Mouse (Mus musculus): Measurements from ENCODE around the gene Emp1.

Emp1 gene

DNA sequence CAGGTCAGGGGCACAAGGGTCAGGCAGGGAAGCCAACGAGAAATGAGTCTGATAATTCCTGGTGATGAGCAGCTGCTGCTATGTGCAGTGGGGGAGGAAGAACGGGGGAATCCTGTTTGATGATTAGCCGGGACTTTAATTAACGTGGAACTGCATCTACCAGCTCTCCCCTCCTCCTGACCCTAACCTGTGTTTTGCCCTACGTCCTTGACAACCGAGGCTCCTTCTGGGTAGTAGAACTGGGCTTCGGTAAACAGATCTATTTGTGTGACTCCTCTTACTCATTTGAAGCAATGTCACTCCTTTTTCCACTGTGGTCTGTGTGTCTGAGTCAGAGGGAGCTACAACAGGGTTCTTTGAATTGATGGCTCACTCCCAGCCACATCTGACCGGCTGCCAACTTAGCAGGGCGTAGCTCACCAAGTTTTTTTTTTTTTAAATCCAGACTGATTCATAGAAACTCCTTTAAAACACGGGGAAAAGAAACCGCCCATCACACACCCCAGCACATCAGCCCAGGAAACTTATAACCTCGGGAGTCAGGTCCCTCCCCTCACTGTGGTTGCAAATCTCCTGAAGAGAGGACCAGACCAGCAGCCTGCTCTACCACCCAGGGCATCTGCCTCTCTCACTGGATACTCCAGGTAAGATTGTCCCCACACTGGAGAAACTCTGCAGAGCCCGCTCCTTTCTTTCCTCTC lies at the start of gene Emp1:
Gene Emp1 (plus strand): TSS at position 87 of the 701 bp plus-strand sequence.
- peak; percentile 26 for DNase-seq (ENCODE audit: low spot score)

DNA sequence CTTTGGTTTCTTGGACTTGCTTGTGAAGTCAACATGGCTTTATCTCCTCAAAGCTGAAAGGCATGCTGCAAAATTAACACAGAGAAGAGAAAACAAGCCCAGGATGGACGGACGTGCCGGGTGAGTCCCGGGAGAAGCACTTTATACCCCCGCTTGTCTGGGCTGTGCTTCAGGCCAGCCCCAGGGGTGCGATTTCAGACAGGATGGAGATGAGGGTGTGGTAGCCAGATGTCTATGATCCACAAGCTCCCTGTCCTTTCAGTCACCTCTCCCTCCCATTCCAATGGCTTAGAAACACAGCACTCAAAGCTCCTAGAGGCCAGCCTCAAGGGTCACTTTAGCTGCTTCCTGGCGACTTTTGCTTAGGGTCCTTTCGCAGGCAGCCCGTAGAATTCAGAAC lies 48.4 kb upstream of the Emp1 start:
- DNase-seq (ENCODE audit: low spot score) = no peak

DNA sequence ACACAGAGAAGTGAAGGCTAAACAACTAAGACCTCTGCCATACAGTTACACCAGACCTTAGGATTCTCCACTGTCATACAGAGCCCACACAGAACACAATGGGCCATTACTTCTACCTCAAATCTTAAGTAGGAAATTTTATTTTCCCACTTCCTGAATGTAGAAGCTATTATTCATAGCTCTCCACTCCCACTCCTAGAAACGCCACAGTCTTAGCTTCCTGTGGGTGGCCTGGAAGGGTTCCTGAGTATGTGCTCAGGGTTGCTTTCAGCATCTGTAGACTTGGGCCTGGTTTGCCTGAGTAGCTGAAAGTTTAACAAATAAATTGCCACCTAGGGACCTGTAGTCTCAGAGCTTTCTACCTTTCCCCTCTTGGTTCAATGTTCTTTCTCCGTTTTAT lies 46.2 kb upstream of the Emp1 start:
- no peak for DNase-seq (ENCODE audit: low spot score)

DNA sequence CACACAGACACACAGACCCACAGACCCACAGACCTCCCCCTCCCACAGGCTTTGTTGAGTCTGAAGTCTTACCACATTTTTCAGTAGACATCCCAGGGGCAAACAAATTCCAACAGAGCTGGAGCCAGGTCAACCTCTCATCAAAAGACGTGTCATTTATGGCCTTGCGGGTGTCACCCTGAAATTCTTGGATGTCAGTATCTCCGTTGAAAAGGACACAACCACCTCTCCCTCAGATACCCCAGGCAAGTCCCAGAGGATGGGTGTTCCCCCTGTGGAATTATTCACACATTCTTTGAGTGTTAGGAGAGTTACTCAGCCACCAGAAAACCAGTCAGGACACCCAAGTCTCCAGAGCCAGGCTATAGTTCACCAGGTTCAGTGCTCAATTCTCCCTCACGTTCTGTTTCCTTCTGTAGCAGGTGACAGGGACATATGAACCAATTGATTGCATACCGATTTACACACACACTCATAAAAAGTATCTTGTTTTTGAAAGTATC lies 42.9 kb upstream of the Emp1 start:
- no peak for DNase-seq (ENCODE audit: low spot score)

DNA sequence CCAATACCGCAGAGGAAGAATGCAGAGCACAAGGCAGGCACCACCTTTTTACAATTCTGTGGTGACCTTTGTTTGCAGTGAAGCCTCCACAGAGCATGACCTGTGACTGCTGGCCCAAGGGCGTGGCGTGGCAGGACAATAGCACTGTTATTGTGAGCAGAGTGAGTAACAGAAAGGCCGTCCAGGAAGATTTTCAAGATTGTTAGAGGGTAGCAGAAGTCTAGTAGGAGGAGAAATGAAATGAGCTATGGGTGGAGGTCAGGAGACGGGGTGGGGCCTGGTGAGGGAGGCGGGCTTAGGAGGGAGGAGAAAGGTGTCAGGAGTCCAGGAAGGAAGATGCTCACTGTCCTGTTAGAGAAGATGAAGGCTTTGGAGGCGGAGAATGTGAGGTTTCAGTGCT lies 39.6 kb upstream of the Emp1 start:
- DNase-seq (ENCODE audit: low spot score) = peak; percentile 10

DNA sequence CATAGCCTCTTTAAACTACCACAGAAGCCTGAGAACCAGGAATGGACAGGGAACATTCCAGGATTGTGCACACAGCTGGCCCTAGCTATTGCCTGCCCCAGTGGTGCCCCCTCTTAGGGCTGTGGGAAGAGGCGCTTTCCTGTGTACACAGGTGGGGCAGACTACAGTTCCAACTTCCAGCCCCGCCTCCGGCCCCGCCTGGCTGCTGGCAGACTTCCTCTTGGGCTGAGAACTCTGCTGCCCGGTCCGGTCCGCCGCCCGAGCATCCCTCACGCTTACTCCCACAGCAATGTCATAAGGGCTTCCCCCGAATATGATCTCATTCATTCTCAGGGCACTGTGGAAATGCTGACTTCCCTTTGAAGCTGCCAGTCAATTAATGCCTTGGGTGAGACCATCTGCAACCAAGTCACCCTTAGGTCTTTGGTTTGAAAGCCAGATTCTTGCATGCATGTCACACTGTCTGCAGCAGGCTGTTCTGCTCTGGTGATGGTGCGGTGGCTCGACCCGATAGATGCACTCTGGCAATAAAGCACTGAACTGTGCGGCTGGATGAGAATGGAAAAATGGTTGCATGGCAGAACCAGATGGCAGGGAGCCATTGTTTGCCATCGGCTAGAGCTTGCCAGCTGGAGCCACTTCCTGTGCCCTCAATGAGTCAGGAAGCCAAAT lies 38.9 kb upstream of the Emp1 start:
- no peak for DNase-seq (ENCODE audit: low spot score)

DNA sequence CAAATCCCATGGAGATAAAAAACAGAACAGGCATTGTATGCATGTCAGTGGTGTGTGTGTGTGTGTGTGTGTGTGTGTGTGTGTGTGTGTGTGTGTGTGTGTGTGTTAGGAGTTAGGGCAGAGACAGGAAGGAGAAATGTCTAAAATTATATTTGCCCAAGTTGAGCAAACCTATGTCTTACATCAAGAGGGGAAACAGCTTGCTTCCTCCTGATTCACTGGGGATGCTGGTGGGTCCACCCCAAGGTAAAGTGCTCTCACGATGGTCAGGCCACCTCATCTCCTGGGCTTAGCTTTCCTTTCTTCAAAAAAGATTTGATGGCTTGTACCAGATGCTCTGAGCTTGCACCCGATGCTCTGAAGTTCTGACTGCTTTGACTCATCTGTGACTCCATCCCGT lies 38.2 kb upstream of the Emp1 start:
- DNase-seq (ENCODE audit: low spot score) = no peak

DNA sequence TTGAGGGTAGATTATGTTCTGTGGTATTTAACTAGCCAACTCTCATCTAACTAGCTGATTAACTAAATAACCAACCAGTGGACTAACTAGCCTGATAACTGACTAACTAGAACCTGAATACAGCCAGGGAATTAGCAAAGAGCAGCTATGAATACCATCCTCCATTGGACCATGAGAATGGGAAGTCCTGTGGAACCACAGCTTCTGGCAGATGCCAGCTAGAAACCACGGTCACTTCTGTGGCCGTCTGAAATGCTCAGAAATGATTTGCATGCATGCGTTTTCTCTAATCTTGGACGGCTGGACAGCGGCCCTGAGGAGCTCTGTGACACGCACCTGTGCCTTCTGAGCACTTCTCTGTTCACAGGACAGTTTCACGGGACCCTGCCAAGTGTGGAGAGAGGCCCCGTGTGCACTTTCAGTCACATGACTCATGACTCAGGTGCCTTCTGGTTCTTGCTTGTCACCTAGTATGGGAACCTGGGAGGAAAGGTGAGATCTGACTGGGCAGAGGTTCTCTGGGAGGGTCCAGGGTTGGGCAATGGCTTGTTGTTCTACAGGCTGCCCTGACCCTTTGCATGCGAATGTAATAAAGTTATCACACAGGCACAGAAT lies 37.6 kb upstream of the Emp1 start:
- DNase-seq (ENCODE audit: low spot score) = no peak

DNA sequence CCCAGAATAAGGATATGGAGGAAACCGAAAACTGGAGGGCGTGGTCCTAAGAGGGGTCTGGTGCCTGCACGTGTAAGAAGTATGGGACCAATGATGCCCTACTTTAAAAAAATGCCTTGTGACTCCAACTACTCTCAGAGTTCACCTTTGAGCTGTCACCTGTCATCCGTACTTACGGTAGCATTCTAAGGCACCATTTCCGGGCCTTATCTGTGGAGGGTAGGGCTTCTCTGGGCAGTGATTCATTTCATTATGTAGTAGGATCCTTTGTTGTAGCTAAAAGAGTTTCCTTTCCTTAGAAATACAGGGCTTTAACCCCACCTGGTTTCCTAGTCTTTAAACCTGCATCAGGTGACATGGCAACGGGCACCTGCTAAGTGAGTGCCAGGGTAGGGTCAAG lies 35.5 kb upstream of the Emp1 start:
- no peak for DNase-seq (ENCODE audit: low spot score)

DNA sequence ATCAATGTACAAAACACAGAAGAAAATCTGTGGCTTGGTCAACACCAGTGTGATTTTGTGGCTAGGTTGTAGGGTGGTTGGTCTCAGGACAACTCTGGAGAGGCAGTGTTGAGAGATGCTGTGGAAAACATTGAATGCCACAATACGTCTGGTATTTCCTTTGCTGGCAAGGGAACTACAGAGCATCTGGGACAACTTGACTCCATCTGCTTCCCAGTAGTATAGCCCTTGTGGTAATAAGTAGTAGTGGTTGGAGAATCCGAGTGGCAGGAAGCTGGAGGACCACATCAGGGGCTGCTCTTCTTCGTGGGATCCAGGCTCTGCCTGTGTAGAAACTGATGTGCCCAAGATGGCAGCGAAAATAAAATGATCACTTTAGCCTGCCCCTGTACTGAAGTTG lies 30.4 kb upstream of the Emp1 start:
- DNase-seq (ENCODE audit: low spot score) = no peak

DNA sequence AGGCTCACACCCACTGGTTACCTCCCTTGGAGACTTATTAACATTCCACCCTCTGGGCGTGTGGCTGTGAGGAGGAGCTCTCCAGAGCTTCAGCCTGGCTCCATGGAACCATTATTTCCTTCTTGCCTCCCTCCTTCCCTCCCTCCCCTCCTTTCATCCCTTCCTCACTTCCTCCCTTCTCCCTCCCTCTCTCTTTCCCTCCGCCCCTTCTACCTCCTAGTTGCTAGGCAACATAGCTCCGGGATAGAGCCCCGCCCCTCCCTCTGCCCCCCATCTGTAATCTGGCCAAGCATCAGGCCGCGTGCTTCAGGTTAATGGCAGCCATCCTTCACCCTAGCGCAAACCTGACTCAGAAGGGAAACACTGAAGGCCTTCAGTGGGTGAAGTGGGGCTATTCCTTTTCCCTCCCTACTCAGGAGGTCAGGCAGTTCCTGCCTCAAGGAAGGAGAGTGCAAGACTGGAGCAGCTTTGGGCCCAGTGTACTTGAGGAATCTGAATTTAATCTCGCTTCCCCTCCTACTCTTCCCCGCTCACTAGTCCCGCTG lies 29.5 kb upstream of the Emp1 start:
- peak; percentile 60 for DNase-seq (ENCODE audit: low spot score)

DNA sequence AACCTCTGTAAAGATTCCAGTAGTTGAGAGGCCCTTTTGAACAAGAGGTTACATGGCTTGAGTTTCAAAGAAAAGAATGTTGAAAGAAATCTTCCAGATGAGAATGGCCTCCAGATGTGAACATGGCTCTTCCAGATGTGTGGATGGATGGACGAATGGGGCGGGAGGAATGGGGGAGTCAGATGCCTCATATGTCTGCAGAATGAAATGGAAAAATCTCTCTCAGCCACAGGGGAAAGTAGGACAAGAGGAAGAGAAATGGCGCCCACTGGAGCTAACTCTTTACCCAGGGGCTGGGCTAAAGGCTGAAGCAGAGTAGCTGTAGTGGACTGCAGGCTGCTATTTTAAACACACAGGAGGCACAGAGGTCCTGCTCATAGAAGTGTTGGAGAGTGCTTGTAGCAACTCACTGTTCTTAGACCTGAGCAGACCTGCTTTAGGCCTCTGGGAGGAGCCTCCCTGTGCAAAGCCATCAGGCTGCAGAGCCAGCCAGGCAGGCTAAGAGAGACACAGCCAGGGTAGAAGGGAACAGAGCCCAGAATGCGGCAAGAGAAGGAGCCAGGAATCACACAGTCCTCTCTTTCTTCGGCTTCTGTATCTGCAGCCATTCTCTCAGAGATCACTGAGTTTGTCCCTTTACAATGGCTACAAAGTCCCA lies 28.2 kb upstream of the Emp1 start:
- no peak for DNase-seq (ENCODE audit: low spot score)

DNA sequence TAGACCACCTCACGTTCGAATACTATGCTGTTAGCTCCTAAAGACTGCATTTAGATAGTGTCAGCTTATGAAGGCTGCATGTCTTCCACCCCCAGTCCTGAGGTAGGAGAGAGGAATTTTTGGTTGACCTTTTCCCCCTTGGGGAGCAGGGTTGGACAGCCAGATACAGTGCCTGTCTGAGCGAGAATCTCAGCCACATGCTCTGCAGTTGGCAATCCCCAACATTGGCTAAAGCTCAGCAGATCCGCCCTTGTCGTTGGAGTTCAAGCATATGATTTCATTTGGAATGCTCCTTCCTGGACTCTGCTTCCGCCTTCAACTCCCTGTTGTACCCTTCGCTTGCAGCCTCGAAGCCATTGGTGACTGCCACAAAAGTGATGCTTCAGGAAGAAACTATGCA lies 26.0 kb upstream of the Emp1 start:
- no peak for DNase-seq (ENCODE audit: low spot score)

DNA sequence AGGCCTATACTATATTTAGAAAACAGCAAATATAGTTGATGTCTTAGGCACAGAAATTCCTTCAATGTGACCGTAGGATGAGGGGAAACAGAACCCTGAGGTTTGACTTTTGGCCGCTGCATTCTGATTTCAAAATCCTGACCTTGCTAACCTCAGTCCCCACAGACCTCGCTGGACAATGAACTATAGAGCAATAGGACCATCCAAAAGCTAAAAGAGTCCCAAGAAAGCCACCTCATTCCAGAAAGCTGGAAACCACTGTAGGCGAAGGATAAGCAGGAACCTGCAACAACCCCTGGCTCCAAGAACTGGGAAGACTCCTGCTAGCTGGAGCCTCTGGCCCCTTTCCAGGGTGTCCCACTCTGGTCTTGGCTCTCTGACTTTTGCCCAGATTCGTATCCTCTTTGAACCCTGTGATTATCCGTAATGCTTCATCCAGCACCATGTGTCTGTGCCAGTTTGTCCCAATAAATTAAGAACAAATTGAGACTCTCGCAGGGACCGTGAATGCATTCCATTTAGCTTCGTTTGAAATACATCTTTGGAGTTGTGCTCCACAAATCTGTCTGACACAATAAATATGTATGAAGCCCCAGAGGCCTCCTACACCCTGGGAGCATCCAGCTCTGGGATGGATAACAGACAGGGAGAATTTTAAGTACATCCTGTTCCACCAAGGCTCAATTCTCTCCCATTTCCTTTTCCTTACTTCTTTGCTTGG lies 21.8 kb upstream of the Emp1 start:
- DNase-seq (ENCODE audit: low spot score) = no peak

DNA sequence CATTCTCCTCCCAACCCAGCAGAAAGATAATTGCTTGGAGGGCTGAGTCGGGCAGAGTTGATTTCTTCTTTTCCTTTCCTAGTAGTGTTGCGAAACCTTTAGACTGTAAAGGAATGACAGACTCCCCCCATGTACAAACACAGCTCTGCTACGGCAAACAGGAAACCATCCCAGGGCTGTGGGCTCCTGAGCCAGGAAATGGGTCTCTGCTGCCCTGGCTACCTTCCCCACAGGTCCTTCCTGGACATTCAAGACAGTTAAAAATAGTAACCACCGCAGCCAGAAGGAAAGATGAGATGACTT lies 21.3 kb upstream of the Emp1 start:
- no peak for DNase-seq (ENCODE audit: low spot score)

DNA sequence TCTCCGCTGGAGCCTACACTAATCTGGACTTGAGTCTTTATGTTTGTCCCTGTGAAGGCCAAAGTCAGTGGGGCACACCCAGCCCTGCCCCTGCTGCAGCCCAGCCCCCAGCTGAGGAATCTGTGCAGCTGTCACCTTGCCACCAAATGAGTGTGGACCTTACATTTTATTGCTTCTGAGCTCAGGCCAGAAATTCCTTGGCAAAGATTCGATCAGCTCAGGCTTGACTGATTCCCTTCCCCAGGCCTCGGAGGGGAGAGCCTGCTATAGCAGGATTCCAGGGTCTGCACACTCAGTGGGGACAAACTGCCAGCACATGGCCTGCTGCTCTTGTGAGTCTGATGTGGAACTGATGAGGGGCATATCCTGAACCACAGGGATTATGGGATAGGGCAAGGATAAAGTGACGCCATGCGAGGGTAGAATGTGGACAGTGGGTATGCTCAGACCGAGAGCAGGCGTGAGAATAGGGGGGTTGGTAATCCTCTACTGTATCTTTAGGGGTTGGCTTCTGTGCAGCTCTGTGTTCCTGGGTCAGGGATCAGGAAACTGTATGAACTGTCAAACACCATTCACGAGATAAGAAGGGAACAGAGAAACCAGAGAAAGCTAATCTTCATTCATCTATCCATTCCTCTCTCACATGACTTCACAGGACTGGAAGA lies 10.6 kb upstream of the Emp1 start:
- DNase-seq (ENCODE audit: low spot score) = peak; percentile 45

DNA sequence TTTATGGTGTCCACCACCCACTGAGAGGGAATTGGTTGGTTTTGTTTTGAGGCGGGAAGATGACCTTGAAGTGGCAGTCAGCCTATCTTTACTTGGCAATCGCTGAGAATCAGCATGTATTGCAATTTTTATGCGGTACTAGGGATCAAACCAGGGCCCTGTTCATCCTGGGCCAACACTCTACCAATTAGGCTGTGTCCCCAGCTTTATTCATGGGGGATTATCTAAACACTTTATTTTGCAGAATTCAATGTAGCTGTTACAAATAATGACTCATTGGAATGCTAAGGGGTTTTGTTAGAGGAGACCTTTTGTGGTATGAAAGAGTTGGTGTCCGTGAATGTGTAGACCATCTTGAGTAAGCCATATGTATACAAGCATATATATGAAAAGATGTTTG lies 9.8 kb upstream of the Emp1 start:
- DNase-seq (ENCODE audit: low spot score) = no peak

DNA sequence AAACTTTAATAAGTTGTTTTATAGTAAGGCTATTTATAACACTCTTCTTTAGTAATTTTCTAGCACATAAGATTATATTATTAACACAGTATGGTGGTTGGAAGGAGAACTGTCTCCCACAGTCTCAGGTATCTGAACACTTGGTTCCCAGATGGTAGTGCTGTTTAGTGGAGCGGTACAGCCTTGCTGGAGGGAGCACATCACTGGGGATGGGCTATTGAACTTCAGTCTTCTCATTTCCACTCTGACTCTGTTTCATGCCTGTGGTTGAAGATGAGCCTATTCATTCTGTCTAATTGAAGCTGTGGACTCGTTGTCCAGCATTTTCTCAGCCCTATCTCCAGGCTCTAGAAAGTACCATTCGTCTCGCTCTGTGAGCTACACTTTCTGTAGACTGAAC lies 7.4 kb upstream of the Emp1 start:
- DNase-seq (ENCODE audit: low spot score) = no peak

DNA sequence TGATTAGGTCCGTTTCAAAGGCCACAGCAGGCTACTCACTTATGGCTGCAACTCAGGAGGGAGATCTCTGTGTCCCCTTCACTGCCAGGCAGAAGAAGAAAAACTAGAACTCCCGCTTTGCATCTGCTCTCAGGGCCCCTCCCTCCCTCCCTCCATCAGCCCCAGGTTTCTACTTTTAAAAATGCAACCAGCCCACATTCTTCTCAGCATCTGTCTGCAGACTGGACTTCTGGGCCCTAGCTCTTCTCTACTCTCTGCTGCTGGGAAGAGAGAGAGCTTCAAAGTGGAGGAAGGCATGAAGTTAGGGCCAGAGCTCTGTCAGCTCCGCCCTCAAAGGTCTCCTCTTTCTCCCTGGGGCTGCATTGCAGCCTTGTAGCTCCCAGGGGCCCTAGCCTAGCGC lies 2.0 kb upstream of the Emp1 start:
- no peak for DNase-seq (ENCODE audit: low spot score)

DNA sequence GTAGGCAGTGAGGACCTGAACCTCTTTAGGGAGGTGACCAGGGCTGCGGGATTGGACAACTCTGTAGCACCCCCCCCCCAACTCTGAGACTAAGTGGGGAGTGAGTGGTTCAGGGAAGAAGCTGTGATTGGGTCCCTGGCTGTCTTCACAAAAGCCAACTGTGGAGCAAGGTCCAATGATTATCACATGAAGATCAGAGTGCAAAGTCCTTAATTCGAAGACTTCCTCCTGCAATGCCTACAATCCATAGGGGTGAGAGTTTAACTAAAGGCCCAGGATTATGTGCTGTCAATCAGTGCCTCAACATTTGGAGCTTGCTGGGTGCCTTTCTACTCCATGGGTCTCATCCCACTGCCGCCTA lies 267 bp upstream of the Emp1 start:
- DNase-seq (ENCODE audit: low spot score) = no peak

DNA sequence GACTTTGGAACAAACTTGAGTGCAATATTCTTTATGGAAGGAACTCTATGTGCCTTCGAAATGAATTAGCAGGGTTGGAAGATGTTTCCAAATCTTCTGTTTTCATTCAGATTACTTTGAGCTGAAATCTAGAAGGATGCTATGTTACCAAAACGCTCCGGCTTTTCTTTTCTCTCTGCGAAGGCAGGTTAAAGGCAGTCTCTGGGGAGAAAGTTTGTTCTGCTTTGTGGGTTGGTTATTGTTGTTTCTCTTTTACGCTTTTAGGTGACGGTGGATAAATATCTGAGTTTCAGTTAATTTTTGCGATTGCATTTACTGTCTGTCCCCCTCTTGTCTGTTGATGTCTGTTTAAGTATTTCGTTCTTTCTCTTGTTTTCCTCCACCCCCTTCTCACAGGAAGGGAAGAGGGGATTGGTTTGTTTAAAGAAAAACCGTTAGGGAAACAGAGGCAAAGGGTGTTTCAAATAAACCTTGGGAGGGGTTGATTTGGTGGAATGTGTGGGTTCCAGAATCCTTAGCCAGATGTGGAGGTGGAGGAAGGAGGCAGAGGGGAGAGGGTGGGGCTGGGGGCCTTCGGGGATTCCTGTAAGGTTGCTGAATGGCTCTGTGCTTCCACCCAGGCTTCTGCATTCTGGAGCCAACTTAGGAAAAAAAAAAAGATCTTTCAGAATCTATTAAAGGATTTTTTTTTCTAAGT lies 1.1 kb downstream of the Emp1 start:
- DNase-seq (ENCODE audit: low spot score) = no peak

Data from retina, embryonic 14.5 days (tissue).